Mouse (Mus musculus): ENCODE measurements around the gene Daxx. TPM values are rescaled to one million over a fixed set of nuclear protein-coding genes. Genes with fewer than 3 reads are reported as not detected.
A peak's percentile ranks its signal among the peaks of the same experiment; 100 is the strongest.

The Daxx gene
- polyA plus RNA-seq, 1 experiment from 2014 or later: 64.6 TPM

DNA sequence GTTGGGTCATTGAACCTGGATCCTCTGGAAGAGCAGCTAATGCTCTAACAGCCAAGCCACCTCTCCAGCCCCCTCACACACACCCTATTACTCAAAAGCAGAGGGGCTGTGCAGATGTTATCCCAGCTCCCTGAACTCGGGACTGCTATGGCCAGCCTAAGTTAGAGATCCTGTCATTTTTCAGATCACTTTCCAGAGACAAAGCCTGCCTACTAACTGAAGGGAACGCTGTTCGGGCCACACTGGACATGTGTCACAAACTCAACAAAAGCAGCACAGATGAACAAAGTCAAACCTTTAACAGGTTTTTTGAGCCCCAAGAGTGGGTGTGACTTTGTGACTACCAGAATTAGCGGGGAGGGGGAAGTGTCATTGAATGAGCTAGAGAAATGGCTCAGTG, 43.7 kb downstream of the Daxx start:
- Histone ChIP-seq H3K4me2 (replicated peaks) (peak overlapping the region; percentile 22; the same call in 1 of the 2 replicates), H3K4me3 (0 out of 2 replicates have a peak overlapping the region, but pooled peaks have one; percentile 10), H3K9ac (replicated peaks) (no peak overlapping the region), H3K27ac (replicated peaks) (no peak overlapping the region), H3K27me3 (no peaks in the 10 kb centered on the region), H3K9me3 (no peaks in the 10 kb centered on the region), H3K36me3 (peaks cover 44% of the 10 kb centered on the region), H3K4me1 (peaks cover 63% of the 10 kb centered on the region)
- 88% methylated on average over 4 of the region's 4 CpGs for WGBS
- no peak for ATAC-seq (ENCODE audit: low FRiP score, low read depth)

DNA sequence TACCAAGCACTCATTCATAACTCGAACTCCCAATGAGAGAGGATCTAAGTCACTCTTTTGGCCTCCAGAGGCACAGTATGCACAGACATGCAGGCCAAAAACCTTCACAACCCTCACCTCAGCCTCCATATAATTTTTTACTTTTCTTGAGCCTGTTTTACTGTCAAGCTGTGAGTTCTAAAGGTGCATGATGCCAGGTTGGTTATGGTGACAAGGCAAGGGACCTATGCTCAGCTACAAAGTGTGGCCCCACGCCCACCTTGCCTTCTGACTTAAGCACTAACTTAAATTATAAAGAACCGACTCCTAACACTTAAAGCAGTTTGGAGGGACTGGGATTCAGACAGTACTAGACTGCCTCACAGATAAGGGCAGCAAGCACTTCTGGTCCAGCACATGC, 44.1 kb downstream of the Daxx start:
- ATAC-seq (ENCODE audit: low FRiP score, low read depth): no peak
- H3K4me1 ChIP-seq: peaks cover 63% of the 10 kb centered on the region
- H3K9me3 ChIP-seq: no peaks in the 10 kb centered on the region
- H3K4me3 ChIP-seq: no peak overlapping the region
- peaks cover 44% of the 10 kb centered on the region for H3K36me3 ChIP-seq
- H3K27ac ChIP-seq (replicated peaks): no peak overlapping the region
- no peak overlapping the region for H3K9ac ChIP-seq (replicated peaks)
- H3K4me2 ChIP-seq (replicated peaks): no peak overlapping the region; the same call in 1 of the 2 replicates
- no peaks in the 10 kb centered on the region for H3K27me3 ChIP-seq
- WGBS: 84% methylated on average over 3 of the region's 3 CpGs

DNA sequence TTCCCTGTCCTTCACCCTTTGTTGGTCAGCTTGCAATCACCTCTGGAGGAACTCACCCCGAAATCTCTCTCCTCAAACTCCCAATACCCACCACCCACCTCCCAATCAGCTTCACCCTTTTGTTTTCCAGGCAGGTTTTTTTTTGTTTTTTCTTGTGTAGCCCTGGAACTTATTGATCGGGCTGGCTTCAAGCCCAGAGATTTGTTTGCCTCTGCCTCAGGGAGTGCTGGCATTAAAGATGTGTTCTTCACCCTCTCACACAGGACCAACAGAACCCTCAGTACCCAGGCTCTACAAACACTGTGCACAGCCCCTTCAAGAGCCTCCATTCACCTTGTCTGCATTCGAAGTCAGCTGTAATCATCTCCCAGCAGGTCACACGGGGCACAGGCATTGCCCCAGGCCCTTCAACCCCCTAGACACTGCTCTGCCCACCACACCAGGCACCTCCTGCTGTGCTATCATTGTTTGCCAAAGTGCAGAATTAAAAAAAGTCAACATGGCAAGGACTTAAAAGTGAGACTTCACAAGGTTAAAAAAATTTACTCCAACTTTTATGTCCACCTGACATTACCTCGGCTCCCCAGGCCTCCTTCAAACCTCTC, 44.8 kb downstream of the Daxx start:
- Histone ChIP-seq H3K4me1 (peaks cover 63% of the 10 kb centered on the region), H3K4me3 (peak overlapping the region; percentile 91), H3K27ac (replicated peaks) (0 out of 2 replicates have a peak overlapping the region, but pooled peaks have one; percentile 86), H3K4me2 (replicated peaks) (peak overlapping the region; percentile 96), H3K27me3 (no peaks in the 10 kb centered on the region), H3K9ac (replicated peaks) (peak overlapping the region; percentile 99), H3K9me3 (no peaks in the 10 kb centered on the region), H3K36me3 (peaks cover 44% of the 10 kb centered on the region)
- 44% methylated on average over 5 of the region's 5 CpGs for WGBS
- no peak for ATAC-seq (ENCODE audit: low FRiP score, low read depth)

DNA sequence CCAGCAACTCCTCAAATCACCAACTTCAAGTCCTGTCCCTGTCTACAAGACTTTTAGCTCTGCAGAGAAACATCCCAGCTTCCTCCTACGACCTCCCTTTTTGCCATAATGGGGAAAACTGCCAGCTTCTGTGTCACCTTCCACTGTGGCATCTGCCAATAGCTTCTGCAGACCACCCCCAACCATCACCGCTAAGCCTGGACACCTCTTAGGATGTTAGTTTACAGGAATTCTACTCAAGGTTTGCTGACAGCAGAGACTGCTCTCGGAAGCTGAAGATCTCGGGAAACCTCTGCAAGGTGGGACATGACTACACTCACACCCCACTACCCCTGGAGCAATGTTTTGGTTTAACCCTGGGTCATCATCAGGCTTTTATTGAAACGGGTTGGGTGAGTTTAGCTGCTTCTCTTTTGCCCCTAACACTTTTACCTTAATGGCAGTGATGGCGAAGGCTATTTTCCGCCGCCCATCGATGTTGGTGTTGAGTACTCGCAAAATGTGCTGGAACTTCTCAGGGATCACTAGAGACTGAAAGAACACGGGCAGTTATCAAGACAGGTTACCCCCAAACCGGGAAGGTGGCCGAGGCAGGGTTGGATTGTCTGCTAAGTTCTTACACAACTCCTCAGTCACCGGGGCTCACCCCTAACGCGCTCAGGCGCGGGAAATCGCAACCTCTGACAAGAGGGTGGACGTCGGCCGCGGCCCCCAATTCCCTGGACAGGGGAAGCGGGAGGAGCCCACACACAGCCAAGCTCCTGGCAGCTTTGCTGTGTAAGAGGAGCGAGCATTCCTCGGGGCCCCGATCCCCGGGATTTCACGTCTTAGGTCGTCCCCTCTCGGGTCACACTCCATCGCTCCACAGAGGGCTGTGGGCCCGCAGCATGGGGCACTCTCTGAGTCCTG, 45.7 kb downstream of the Daxx start:
- Histone ChIP-seq H3K4me3 (peak overlapping the region; percentile 91), H3K4me2 (replicated peaks) (peak overlapping the region; percentile 96), H3K36me3 (peaks cover 44% of the 10 kb centered on the region), H3K4me1 (peaks cover 58% of the 10 kb centered on the region), H3K27me3 (no peaks in the 10 kb centered on the region), H3K27ac (replicated peaks) (peak overlapping the region; percentile 86), H3K9ac (replicated peaks) (peak overlapping the region; percentile 99), H3K9me3 (no peaks in the 10 kb centered on the region)
- 2% methylated on average over 33 of the region's 33 CpGs for WGBS
- ATAC-seq (ENCODE audit: low FRiP score, low read depth): no peak; the same call in 1 of the 2 replicates

DNA sequence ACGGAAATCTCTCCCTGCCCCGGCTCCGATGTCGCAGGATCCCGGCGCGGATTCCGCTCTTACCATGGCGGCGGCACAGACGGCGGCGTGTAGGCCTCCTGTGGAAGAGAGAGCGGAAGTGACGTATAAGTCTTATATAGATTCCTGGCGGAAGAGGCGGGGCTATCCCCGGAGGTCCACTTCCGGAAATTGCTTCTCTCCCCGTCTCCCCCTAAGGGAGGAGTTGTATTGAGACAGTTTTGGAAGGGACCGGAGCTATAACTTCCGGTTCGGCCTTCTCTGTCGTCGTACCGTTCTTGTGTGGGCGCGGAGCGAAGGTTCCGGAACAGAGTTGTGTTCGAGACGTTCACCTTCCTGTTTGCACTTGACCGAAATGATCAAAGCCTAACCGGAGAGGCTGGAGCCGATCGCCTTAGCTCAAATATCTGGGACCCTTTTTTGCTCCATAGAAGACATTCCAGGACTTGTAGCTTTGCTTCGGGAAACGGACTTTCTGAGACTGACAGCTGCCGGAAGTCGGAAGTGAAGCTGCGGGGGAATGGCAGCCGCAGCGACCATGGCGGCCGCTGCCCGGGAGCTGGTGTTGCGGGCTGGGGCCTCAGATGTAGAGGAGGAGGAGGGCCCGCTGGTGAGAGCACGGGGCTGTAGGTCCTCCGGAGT, 46.5 kb downstream of the Daxx start, which contains the start of the genes Vps52 and Rps18:
Gene Vps52, plus strand, starts transcription at position 258 of the 660 bp plus-strand sequence.
Gene Rps18, minus strand, starts transcription at position 447 of the 660 bp plus-strand sequence.
- peak; percentile 81 for ATAC-seq (ENCODE audit: low FRiP score, low read depth)
- Histone ChIP-seq H3K4me1 (peaks cover 50% of the 10 kb centered on the region), H3K9me3 (no peaks in the 10 kb centered on the region), H3K27me3 (no peaks in the 10 kb centered on the region), H3K36me3 (peaks cover 50% of the 10 kb centered on the region), H3K4me2 (replicated peaks) (peak within 1 kb of the TSS; percentile 96), H3K27ac (replicated peaks) (peak within 1 kb of the TSS; percentile 90), H3K9ac (replicated peaks) (peak within 1 kb of the TSS; percentile 99), H3K4me3 (peak within 1 kb of the TSS; percentile 91)
- WGBS: under 1% methylated on average over 50 of the region's 50 CpGs

DNA sequence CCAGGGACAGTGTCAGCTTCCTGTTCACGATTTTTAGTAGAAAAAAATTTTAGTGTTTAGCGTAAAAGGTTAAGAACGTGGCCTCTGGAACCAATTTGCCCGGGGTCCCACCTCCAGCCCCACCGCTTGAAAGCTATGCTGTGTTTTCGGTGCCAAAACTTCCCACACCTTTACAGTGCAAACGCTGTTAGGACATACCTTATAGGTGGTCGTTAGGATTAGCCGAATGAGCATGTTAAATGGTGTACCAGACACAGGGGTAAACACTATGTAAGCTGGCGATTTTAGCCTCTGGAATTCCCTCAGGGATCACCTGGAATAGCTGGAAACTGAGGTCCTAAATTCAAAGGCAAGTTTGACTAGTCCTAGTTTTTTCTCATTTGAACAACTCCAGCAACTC, 47.1 kb downstream of the Daxx start:
- peak overlapping the region; percentile 90 for H3K27ac ChIP-seq (replicated peaks)
- H3K4me2 ChIP-seq (replicated peaks): peak overlapping the region; percentile 68
- 0 out of 2 replicates have a peak, but pooled peaks have one; percentile 5 for ATAC-seq (ENCODE audit: low FRiP score, low read depth)
- 7% methylated on average over 10 of the region's 10 CpGs for WGBS
- peaks cover 44% of the 10 kb centered on the region for H3K4me1 ChIP-seq
- no peaks in the 10 kb centered on the region for H3K27me3 ChIP-seq
- peak overlapping the region; percentile 68 for H3K9ac ChIP-seq (replicated peaks)
- no peaks in the 10 kb centered on the region for H3K9me3 ChIP-seq
- H3K36me3 ChIP-seq: peaks cover 57% of the 10 kb centered on the region
- peak overlapping the region; percentile 91 for H3K4me3 ChIP-seq

DNA sequence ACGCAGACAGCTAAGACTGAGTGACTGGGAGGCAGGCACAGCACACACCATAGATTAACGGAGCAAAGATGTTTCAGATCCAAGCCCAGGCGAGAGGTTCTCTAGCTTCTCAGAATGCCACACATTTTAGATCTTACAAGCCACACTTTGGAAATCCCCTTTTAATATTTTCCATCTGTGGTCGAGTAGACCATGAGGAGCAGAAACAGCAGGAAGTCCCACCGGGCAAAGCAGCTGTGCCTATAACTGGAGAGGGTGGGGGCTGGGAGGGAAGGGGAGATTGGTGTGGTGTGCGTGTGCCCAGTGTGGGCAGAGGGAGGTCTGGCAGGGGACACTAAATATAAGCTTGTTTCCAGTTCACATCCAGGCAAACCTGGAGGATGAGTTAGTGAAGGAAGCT, 48.3 kb downstream of the Daxx start:
- Histone ChIP-seq H3K9ac (replicated peaks) (peak overlapping the region; percentile 34; the same call in 1 of the 2 replicates), H3K36me3 (peaks cover 61% of the 10 kb centered on the region), H3K4me2 (replicated peaks) (no peak overlapping the region), H3K27ac (replicated peaks) (no peak overlapping the region), H3K9me3 (no peaks in the 10 kb centered on the region), H3K27me3 (no peaks in the 10 kb centered on the region), H3K4me3 (no peak overlapping the region), H3K4me1 (peaks cover 32% of the 10 kb centered on the region)
- no peak for ATAC-seq (ENCODE audit: low FRiP score, low read depth)
- WGBS: 80% methylated on average over 6 of the region's 6 CpGs

DNA sequence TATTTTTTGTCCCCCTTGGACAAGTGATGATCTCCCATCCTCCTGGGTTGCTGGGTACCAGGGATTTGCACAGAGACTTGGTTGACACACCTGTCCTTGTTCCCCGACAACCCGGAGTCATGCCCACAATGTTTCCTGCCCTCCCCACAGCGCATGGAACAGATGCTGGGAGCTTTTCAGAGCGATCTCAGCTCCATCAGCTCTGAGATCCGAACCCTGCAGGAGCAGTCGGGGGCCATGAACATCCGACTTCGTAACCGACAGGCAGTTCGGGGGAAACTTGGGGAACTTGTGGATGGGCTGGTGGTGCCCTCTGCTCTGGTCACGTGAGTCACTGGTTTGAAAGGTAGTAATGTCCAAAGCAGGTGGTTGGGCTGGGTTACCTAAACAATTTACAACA, 49.2 kb downstream of the Daxx start:
- peaks cover 23% of the 10 kb centered on the region for H3K4me1 ChIP-seq
- H3K36me3 ChIP-seq: peaks cover 61% of the 10 kb centered on the region
- no peaks in the 10 kb centered on the region for H3K9me3 ChIP-seq
- no peak overlapping the region for H3K9ac ChIP-seq (replicated peaks)
- H3K27ac ChIP-seq (replicated peaks): no peak overlapping the region
- WGBS: 97% methylated on average over 11 of the region's 11 CpGs
- ATAC-seq (ENCODE audit: low FRiP score, low read depth): no peak
- no peak overlapping the region for H3K4me3 ChIP-seq
- no peaks in the 10 kb centered on the region for H3K27me3 ChIP-seq
- no peak overlapping the region for H3K4me2 ChIP-seq (replicated peaks)

DNA sequence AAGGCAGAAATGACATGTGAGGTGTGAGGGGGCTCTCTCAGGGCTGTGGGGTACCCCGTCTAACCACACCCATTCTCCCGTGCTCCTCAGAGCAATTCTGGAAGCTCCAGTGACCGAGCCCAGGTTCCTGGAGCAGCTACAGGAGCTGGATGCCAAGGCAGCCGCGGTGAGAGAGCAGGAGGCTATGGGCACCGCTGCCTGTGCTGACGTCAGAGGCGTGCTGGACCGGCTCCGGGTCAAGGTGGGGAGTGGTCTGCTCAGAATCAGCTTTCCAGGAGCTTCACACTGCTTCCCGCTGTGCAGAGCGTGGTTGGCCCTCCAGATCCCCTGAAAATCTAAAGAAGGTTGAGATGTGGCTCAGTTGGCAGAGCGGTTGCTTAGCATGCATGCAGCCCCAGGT, 49.9 kb downstream of the Daxx start:
- H3K4me1 ChIP-seq: peaks cover 16% of the 10 kb centered on the region
- no peak overlapping the region for H3K4me3 ChIP-seq
- no peaks in the 10 kb centered on the region for H3K9me3 ChIP-seq
- WGBS: 96% methylated on average over 13 of the region's 13 CpGs
- H3K27me3 ChIP-seq: no peaks in the 10 kb centered on the region
- peaks cover 63% of the 10 kb centered on the region for H3K36me3 ChIP-seq
- no peak overlapping the region for H3K4me2 ChIP-seq (replicated peaks)
- no peak overlapping the region for H3K27ac ChIP-seq (replicated peaks)
- no peak for ATAC-seq (ENCODE audit: low FRiP score, low read depth)
- H3K9ac ChIP-seq (replicated peaks): no peak overlapping the region

DNA sequence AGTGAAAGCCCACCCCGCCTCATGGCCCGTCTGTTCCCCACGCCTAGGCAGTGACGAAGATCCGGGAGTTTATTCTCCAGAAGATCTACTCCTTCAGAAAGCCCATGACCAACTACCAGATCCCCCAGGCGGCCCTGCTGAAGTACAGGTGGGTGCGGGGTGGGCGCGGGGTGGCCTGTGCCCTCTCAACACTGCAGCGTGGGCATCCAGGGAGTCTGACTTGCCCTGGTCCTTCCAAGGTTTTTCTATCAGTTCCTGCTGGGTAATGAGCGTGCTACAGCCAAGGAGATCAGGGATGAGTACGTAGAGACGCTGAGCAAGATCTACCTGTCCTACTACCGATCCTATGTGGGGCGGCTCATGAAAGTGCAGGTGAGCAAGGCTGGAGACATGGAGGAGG, 50.7 kb downstream of the Daxx start:
- Histone ChIP-seq H3K27ac (replicated peaks) (no peak overlapping the region), H3K4me3 (no peak overlapping the region), H3K4me2 (replicated peaks) (no peak overlapping the region), H3K27me3 (no peaks in the 10 kb centered on the region), H3K4me1 (peaks cover 9% of the 10 kb centered on the region), H3K36me3 (peaks cover 66% of the 10 kb centered on the region), H3K9ac (replicated peaks) (no peak overlapping the region), H3K9me3 (no peaks in the 10 kb centered on the region)
- WGBS: 94% methylated on average over 15 of the region's 15 CpGs
- ATAC-seq (ENCODE audit: low FRiP score, low read depth): no peak

DNA sequence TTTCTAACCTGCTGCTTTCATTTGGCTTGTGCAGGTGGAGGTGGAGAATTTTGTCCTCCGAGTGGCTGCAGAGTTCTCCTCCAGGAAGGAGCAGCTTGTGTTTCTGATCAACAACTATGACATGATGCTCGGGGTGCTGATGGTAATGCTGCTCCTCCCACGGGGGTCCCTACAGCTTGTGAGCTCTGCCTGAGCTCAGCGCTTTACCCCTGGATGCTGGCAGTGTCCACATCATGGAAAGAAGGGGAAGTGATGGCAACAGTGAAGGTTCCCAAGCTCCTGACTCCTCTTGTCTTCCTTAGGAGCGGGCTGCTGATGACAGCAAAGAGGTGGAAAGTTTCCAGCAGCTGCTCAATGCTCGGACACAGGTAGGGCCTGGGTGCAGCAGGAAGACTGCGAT, 53.7 kb downstream of the Daxx start:
- Histone ChIP-seq H3K4me2 (replicated peaks) (no peak overlapping the region), H3K4me1 (no peaks in the 10 kb centered on the region), H3K9me3 (no peaks in the 10 kb centered on the region), H3K27ac (replicated peaks) (no peak overlapping the region), H3K36me3 (peaks cover 85% of the 10 kb centered on the region), H3K9ac (replicated peaks) (no peak overlapping the region), H3K27me3 (no peaks in the 10 kb centered on the region), H3K4me3 (no peak overlapping the region)
- 95% methylated on average over 7 of the region's 7 CpGs for WGBS
- no peak for ATAC-seq (ENCODE audit: low FRiP score, low read depth)

Measured in midbrain, embryonic 12.5 days (tissue).